Mouse (Mus musculus) stomach, embryonic 16.5 days (tissue): ENCODE results near the gene Ercc8. TPM values are rescaled to one million over a fixed set of nuclear protein-coding genes. Genes with fewer than 3 reads are reported as not detected.

Source experiments
- ATAC-seq: fragments of 200-750 bp; cut with Nextera tagmentation; 2 replicates; pipeline ENCODE4 v1.8.0; 2017; ENCODE audit warnings: moderate number of reproducible peaks, moderate TSS enrichment; ENCODE audit not compliant: insufficient read depth, low FRiP score
- H3K27ac ChIP-seq: fragments of 300-500 bp; sonication (generic); 2 replicates; pipeline ENCODE4 v1.5.1; 2014; ENCODE audit warnings: low read length
- H3K27me3 ChIP-seq: fragments of 300-500 bp; sonication (generic); 2 replicates; pipeline ENCODE4 v1.6.1; 2014; ENCODE audit warnings: low read length, control low read depth, mixed read lengths; ENCODE audit not compliant: control insufficient read depth, insufficient read depth
- H3K36me3 ChIP-seq: fragments of 300-500 bp; sonication (generic); 2 replicates; pipeline ENCODE4 v1.6.1; 2014; ENCODE audit warnings: low read length; ENCODE audit not compliant: control insufficient read depth, insufficient read depth
- H3K4me1 ChIP-seq: fragments of 300-500 bp; sonication (generic); 2 replicates; pipeline ENCODE4 v1.6.1; 2014; ENCODE audit warnings: low read length, control low read depth, mixed read lengths; ENCODE audit not compliant: control insufficient read depth, insufficient read depth
- H3K4me2 ChIP-seq: fragments of 300-500 bp; sonication (generic); 2 replicates; pipeline ENCODE4 v1.6.1; 2014; ENCODE audit warnings: low read depth, low read length, mixed read lengths
- H3K4me3 ChIP-seq: fragments of 300-500 bp; sonication (generic); replicated peaks from 2 replicates; pipeline ENCODE4 v1.5.1; 2014; ENCODE audit warnings: mild to moderate bottlenecking, low read length
- H3K9ac ChIP-seq: fragments of 300-500 bp; sonication (generic); 2 replicates; pipeline ENCODE4 v1.6.1; 2014; ENCODE audit warnings: low read length
- H3K9me3 ChIP-seq: fragments of 300-500 bp; sonication (generic); replicated peaks from 2 replicates; pipeline ENCODE4 v1.6.1; 2016; ENCODE audit warnings: low read length, control low read depth; ENCODE audit not compliant: control insufficient read depth
- WGBS: fragments of 180-500 bp; shearing (Covaris S2); extraction: QIAGEN DNeasy Blood & Tissue Kit; methylation state at CpG from one replicate; pipeline ENCODE4 v1.1.7; 2014; 5-methylcytosine and 5-hydroxymethylcytosine counted together
- polyA plus RNA-seq: library from polyadenylated mRNA; unstranded; fragments of >200 nt; fragmentation: Nextera tagmentation; extraction: Ambion mirVana; gene quantifications from 2 replicates; pipeline ENCODE4 v1.2.1, GENCODE M21; 2015

Ercc8 gene
- polyA plus RNA-seq, 1 experiment from 2014 or later, result 15.9 TPM

DNA sequence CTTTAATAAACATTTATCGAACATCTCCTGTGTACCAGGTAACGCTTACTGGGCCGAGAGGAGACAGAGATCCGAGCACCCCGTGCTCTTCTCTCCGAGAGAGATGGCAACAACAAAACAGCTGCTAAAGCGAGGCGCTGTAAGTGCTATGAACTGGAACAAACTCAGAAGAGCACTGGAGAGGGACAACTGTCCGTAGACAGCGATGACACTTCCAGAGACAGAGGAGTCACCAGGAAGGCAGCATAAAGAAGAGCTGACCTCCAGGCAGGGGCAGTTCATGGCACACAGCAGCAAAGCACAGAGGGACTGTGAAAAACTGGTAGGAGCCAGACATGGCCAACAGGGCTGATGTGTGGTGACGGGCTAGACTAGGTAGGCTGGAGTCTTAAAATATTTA lies 34.4 kb upstream of the Ercc8 start:
- Histone ChIP-seq H3K4me2 (no peak overlapping the region), H3K9me3 (no peaks in the 10 kb centered on the region), H3K27ac (no peak overlapping the region), H3K36me3 (no peaks in the 10 kb centered on the region), H3K4me1 (0 out of 2 replicates have a peak, but pooled peaks cover 5% of the 10 kb centered on the region), H3K4me3 (no peak overlapping the region), H3K27me3 (no peaks in the 10 kb centered on the region), H3K9ac (no peak overlapping the region)
- 83% methylated on average over 11 of the region's 11 CpGs for WGBS
- no peak for ATAC-seq

DNA sequence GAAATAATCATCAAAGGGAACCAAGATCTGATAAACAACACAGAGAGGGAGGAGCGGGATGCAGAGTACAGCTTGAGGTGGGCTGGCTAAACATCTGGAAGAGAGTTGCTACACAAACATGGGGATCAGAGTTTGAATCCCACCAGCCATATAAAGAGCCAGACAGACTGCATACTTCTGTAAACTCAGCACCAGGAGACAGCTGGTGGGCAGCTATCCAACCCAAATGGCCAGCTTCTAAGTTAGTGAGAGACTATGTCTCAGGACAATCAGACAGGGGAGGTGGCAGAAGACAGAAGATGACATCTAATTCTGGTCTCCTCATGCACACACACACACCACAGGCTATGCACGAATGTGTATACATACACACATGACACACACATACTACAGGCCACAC lies 32.3 kb upstream of the Ercc8 start:
- no peak overlapping the region for H3K27ac ChIP-seq
- H3K4me3 ChIP-seq, result no peak overlapping the region
- no peaks in the 10 kb centered on the region for H3K36me3 ChIP-seq
- H3K4me1 ChIP-seq, result no peaks in the 10 kb centered on the region
- 82% methylated on average over 2 of the region's 2 CpGs for WGBS
- no peak for ATAC-seq
- H3K4me2 ChIP-seq, result no peak overlapping the region
- H3K27me3 ChIP-seq, result no peaks in the 10 kb centered on the region
- H3K9me3 ChIP-seq, result no peaks in the 10 kb centered on the region
- H3K9ac ChIP-seq, result no peak overlapping the region

DNA sequence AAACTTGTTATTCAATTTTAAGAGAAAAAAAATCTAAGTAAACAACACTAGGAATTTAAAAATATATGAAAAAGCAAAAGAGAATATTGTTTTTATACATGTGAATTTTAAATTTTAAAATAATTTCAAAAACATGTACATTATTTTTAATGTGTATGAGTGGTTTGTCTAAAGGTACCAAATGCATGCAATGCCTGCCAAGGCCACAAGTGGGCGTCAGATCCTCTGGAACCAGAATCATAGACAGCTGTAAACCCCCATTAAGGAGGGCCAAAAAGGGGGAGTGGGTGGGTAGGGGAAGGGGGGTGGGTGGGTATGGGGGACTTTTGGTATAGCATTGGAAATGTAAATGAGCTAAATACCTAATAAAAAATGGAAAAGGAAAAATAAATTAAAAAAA lies 31.4 kb upstream of the Ercc8 start:
- Histone ChIP-seq H3K4me1 (no peaks in the 10 kb centered on the region), H3K4me3 (no peak overlapping the region), H3K9me3 (no peaks in the 10 kb centered on the region), H3K36me3 (no peaks in the 10 kb centered on the region), H3K27me3 (no peaks in the 10 kb centered on the region), H3K4me2 (no peak overlapping the region), H3K27ac (no peak overlapping the region), H3K9ac (no peak overlapping the region)
- ATAC-seq, result no peak
- 7% methylated on average over 1 of the region's 1 CpGs for WGBS

DNA sequence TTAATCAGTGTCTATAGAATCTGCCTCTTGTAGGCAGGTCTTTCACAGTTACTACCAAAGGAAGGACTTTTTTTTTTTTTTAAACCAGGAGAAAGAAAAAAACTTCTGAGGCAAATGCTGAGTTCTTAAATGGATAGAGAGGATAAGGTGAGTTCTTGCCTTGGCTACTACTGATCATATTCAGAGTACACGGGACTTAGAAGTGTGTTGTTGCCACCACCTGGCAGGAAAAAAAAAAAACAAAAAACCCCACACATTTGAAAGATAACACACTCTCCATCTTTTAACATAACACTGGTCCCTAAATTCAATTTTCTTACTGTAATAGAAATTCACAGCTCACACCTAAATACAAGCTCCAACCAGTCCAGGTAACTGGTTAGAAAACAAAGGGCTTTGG lies 30.6 kb upstream of the Ercc8 start:
- no peaks in the 10 kb centered on the region for H3K4me1 ChIP-seq
- ATAC-seq, result no peak
- no peak overlapping the region for H3K9ac ChIP-seq
- no peaks in the 10 kb centered on the region for H3K27me3 ChIP-seq
- no peak overlapping the region for H3K4me2 ChIP-seq
- H3K36me3 ChIP-seq, result no peaks in the 10 kb centered on the region
- WGBS, result 61% methylated on average over 1 of the region's 1 CpGs
- H3K4me3 ChIP-seq, result no peak overlapping the region
- H3K9me3 ChIP-seq, result no peaks in the 10 kb centered on the region
- H3K27ac ChIP-seq, result no peak overlapping the region

DNA sequence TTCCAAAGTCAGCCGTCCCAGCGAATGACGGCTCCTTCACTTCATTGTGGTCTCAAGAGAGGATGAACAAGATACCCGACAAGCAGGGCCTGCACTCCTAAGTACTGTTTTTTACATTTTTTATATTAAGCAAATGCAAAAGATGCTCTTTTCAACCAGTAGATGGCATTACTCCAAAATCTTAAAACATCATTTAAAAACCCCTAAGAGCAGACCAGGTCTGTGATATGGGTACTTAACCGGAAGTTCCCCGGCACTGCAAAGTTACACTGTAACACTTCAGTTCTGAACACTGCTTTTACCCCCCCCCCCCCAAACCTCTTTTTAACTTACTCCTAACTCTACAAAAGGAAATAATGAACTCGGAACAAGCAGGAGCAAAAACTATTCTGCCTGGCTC lies 29.5 kb upstream of the Ercc8 start:
- no peaks in the 10 kb centered on the region for H3K4me1 ChIP-seq
- H3K4me3 ChIP-seq, result no peak overlapping the region
- no peak for ATAC-seq
- H3K4me2 ChIP-seq, result no peak overlapping the region
- no peaks in the 10 kb centered on the region for H3K27me3 ChIP-seq
- WGBS, result 71% methylated on average over 7 of the region's 7 CpGs
- no peaks in the 10 kb centered on the region for H3K9me3 ChIP-seq
- no peak overlapping the region for H3K9ac ChIP-seq
- H3K36me3 ChIP-seq, result no peaks in the 10 kb centered on the region
- no peak overlapping the region for H3K27ac ChIP-seq

DNA sequence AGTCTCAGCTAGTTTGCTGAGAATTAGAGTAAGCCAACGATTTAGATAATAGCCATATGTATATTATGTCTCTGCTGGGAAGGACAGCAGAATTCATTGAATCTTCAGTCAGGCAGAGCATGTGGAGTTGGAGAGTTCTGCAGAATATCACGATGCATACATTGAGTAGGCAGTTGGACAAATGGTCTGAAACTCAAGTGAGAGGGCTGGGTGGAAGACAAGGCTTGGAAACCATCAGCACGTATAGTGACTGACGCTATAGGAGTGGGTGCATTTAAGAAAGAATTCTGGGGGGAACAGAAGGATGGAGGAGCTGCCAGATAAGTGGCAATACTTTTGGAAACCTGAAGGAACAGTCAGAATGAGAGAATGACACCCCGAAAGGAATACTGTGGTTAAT lies 27.8 kb upstream of the Ercc8 start:
- ATAC-seq, result no peak
- Histone ChIP-seq H3K27ac (no peak overlapping the region; the same call in 1 of the 2 replicates), H3K9me3 (no peaks in the 10 kb centered on the region), H3K27me3 (no peaks in the 10 kb centered on the region), H3K36me3 (no peaks in the 10 kb centered on the region), H3K4me2 (no peak overlapping the region), H3K9ac (no peak overlapping the region), H3K4me1 (no peaks in the 10 kb centered on the region), H3K4me3 (no peak overlapping the region)
- 80% methylated on average over 5 of the region's 5 CpGs for WGBS

DNA sequence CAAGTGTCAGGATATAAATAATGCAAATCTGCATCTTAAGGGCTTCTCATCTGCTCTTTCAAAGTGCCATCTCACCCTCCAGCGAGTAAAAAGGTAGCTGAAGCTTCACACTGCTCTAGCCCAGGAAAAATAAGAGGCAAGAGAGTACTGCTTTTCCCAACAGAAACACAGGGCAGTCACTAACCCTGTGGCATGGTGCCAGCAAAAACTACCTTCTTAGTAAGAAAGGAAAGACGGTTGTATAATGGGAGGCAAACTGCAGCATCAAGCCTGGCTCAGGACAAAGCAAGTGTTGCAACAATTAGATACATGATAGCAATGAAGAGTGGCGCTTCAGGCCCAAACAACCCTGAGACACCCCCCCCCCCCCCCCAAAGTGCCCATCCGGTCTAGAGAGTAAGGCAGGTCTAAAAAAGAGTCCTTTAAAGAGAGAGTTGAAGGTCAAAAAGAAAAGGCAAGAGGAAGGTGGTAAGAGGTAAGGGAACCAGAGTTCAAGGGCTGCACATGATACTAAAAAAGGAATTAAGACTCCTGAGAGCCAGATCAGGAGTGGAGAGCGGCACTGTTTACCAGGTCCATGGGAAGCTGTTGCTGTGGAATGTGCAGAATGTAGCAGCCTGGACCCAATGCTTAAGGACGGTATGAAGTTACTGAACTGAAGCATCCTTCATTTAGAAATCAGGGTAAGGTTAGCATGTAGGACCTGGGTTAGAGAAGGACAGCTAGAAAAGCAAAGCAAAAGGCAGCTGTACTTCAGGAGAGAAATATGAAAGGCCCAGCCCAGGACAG lies 26.3 kb upstream of the Ercc8 start:
- Histone ChIP-seq H3K27ac (no peak overlapping the region), H3K4me2 (no peak overlapping the region), H3K36me3 (no peaks in the 10 kb centered on the region), H3K9ac (no peak overlapping the region), H3K4me3 (no peak overlapping the region), H3K4me1 (no peaks in the 10 kb centered on the region), H3K27me3 (no peaks in the 10 kb centered on the region), H3K9me3 (no peaks in the 10 kb centered on the region)
- ATAC-seq, result no peak
- 54% methylated on average over 6 of the region's 6 CpGs for WGBS

DNA sequence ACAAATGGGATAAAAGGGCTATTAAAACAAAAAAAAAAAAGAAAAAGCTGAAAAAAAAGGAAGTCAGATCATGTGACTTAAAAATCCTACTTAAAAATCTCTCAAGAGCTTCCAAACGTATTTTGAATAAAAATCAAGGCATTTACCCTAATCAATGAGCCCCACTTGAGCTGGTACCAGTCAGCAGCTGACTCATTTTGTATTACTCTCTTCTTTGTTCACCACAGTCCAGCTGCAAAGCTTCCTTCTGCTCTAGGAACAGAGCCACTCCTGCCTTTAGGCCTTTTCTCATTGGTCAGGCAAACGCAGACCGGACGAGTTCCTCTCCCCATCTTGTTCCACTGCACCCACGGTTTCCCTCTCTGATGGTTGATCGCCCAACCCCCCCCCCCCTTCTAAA lies 22.9 kb upstream of the Ercc8 start:
- Histone ChIP-seq H3K27me3 (no peaks in the 10 kb centered on the region), H3K36me3 (no peaks in the 10 kb centered on the region), H3K27ac (no peak overlapping the region), H3K4me3 (no peak overlapping the region), H3K9me3 (no peaks in the 10 kb centered on the region), H3K9ac (no peak overlapping the region), H3K4me2 (no peak overlapping the region), H3K4me1 (no peaks in the 10 kb centered on the region)
- ATAC-seq, result no peak
- WGBS, result 81% methylated on average over 6 of the region's 6 CpGs

DNA sequence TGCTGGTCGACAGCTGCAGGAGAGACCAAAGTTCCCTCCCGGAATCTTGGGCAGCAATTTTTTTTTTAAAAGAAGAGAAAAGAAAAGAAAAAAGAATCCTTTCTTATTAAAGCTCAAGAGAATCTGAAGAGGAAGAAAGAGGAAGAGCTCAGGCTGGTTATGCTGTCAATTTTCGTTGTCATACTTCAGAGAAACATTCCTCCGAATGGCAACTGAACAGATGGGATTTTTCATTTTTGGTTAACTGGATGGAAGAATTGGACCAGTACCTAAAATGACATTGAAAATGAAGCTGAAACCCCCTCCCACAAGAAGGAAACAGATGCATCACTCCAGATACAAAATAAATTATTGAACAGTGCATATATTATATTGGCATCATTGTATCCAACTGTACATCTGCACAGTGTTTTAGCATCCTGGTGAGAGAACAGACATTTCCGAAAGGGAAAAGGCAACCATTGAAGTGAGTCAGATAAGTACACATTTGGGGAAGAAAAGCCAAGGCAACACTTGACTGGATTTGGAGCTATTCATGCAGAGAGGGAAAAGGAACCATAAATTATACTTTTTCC lies 20.0 kb upstream of the Ercc8 start:
- Histone ChIP-seq H3K4me2 (no peak overlapping the region), H3K4me3 (no peak overlapping the region), H3K27me3 (no peaks in the 10 kb centered on the region), H3K9ac (no peak overlapping the region), H3K9me3 (no peaks in the 10 kb centered on the region), H3K27ac (no peak overlapping the region), H3K4me1 (no peaks in the 10 kb centered on the region), H3K36me3 (no peaks in the 10 kb centered on the region)
- ATAC-seq, result no peak
- WGBS, result 73% methylated on average over 5 of the region's 5 CpGs
